Mouse (Mus musculus): ENCODE results near the gene Ceacam19. TPM values are rescaled to one million over a fixed set of nuclear protein-coding genes. Genes with fewer than 3 reads are reported as not detected.

The Ceacam19 gene
- polyA plus RNA-seq, 1 experiment from 2014 or later = not detected

DNA sequence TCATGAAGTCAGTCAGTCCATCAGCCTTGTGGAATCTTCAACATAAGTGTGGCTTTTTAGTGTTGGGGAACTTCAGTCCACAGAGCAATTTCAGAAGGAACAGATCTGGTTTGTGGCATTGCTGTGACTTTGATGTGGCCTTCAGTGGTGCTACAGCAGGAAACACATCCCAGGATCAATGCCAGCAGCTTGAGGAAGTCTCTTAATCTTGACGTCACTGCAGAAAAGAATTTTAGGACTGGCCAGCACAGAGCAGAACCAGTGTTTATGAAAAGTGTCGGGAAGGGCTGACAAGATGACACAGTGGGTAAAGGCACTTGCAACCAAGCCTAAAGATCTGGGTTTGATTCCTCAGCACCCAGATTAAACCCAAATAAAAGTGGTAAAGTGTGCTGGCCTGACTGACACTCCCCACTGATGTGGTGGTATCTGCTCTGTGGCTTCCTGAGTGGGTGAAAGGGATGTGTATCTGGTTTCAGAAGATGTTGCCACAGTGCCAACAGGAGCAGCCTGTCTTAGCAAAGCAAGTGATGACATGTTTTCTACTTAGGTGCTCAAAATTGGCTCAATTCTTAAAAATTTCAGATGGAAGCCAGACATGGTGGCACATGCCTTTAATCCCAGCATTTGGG lies 39.2 kb upstream of the Ceacam19 start:
- Histone ChIP-seq H3K4me2 (ENCODE audit: low read depth, low read length, severe bottlenecking) (no peak overlapping the region), H3K27me3 (ENCODE audit: control insufficient read depth, insufficient read depth, low read length) (no peaks in the 10 kb centered on the region), H3K4me1 (replicated peaks; ENCODE audit: control insufficient read depth, insufficient read depth, low read length) (no peaks in the 10 kb centered on the region), H3K36me3 (ENCODE audit: control insufficient read depth, insufficient read depth, low read length) (no peaks in the 10 kb centered on the region), H3K27ac (ENCODE audit: low read depth, low read length) (no peak overlapping the region), H3K9ac (ENCODE audit: low read length) (no peak overlapping the region), H3K9me3 (ENCODE audit: control insufficient read depth, low read length) (no peaks in the 10 kb centered on the region), H3K4me3 (ENCODE audit: low read depth, low read length) (no peak overlapping the region)
- WGBS = 77% methylated on average over 2 of the region's 2 CpGs
- ATAC-seq (replicated peaks; ENCODE audit: low FRiP score) (no peak), DNase-seq (ENCODE audit: low spot score) (no peak)

DNA sequence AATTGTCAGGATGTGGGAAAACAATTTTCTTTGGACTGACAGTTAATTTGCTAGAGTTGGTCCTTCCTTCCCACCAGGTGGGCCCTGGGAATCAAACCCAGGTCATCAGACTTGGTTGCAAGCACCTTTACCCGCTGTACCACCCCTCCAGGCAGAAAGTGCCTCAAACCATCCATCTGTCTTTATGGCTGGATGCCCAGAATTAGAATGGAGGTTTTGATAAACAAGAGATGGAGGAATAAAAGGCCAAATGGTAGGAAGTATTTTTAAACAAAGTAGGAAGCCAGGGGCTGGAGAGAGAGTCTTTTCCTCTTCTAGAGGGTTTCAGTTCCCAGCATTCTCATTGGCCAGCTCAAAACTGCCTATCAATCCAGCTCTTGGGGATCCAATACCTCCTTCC lies 37.6 kb upstream of the Ceacam19 start:
- no peaks in the 10 kb centered on the region for H3K36me3 ChIP-seq (ENCODE audit: control insufficient read depth, insufficient read depth, low read length)
- H3K4me1 ChIP-seq (replicated peaks; ENCODE audit: control insufficient read depth, insufficient read depth, low read length) = no peaks in the 10 kb centered on the region
- H3K9ac ChIP-seq (ENCODE audit: low read length) = no peak overlapping the region
- no peaks in the 10 kb centered on the region for H3K9me3 ChIP-seq (ENCODE audit: control insufficient read depth, low read length)
- H3K4me2 ChIP-seq (ENCODE audit: low read depth, low read length, severe bottlenecking) = no peak overlapping the region
- DNase-seq (ENCODE audit: low spot score) (no peak), ATAC-seq (replicated peaks; ENCODE audit: low FRiP score) (no peak)
- H3K4me3 ChIP-seq (ENCODE audit: low read depth, low read length) = no peak overlapping the region
- no peaks in the 10 kb centered on the region for H3K27me3 ChIP-seq (ENCODE audit: control insufficient read depth, insufficient read depth, low read length)
- no peak overlapping the region for H3K27ac ChIP-seq (ENCODE audit: low read depth, low read length)
- 75% methylated on average over 1 of the region's 1 CpGs for WGBS

DNA sequence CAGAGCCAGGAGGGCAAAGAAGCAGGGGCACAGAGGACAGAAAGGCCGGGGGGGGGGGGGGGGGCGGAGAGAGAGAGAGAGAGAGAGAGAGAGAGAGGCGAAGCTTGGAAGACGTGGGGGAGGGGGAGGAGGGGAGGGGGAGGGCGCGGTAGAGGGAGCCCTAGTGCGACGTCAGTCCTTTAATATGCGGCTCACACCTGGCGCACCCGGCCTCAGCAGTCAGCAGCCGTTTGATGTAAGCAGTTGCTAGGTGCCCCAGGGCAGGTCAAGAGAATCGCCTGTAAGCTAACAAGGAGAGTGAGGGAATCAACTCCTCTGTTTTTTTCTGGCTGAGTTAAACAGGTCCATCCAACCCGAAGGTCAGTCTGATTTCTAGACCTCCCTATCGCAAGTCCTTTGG lies 36.0 kb upstream of the Ceacam19 start:
- Histone ChIP-seq H3K9ac (ENCODE audit: low read length) (no peak overlapping the region), H3K27me3 (ENCODE audit: control insufficient read depth, insufficient read depth, low read length) (no peaks in the 10 kb centered on the region), H3K27ac (ENCODE audit: low read depth, low read length) (no peak overlapping the region), H3K4me3 (ENCODE audit: low read depth, low read length) (no peak overlapping the region), H3K4me1 (replicated peaks; ENCODE audit: control insufficient read depth, insufficient read depth, low read length) (no peaks in the 10 kb centered on the region), H3K4me2 (ENCODE audit: low read depth, low read length, severe bottlenecking) (no peak overlapping the region), H3K36me3 (ENCODE audit: control insufficient read depth, insufficient read depth, low read length) (no peaks in the 10 kb centered on the region), H3K9me3 (ENCODE audit: control insufficient read depth, low read length) (no peaks in the 10 kb centered on the region)
- 10% methylated on average over 10 of the region's 15 CpGs for WGBS
- ATAC-seq (replicated peaks; ENCODE audit: low FRiP score) = no peak
- DNase-seq (ENCODE audit: low spot score) = peak; percentile 56

DNA sequence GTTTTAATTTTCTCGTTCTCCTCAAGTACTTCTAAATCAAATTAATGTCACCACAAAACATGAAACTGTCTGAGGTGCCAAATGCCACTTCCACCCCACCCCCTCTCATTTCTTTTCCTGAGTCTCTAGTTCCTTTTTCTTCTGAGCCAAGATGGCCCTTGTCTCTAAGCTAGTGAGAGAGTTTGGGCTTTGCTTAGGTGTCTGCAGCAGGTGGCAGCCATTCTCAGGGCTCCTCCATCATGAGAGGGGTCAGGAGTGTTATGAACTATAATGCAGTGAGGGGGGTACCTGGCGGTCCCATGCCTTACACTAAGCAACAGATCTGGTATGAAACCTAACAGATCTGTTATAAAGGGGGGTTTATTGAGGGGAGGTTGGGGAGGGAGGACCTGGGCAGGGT lies 35.6 kb upstream of the Ceacam19 start:
- no peak for ATAC-seq (replicated peaks; ENCODE audit: low FRiP score)

DNA sequence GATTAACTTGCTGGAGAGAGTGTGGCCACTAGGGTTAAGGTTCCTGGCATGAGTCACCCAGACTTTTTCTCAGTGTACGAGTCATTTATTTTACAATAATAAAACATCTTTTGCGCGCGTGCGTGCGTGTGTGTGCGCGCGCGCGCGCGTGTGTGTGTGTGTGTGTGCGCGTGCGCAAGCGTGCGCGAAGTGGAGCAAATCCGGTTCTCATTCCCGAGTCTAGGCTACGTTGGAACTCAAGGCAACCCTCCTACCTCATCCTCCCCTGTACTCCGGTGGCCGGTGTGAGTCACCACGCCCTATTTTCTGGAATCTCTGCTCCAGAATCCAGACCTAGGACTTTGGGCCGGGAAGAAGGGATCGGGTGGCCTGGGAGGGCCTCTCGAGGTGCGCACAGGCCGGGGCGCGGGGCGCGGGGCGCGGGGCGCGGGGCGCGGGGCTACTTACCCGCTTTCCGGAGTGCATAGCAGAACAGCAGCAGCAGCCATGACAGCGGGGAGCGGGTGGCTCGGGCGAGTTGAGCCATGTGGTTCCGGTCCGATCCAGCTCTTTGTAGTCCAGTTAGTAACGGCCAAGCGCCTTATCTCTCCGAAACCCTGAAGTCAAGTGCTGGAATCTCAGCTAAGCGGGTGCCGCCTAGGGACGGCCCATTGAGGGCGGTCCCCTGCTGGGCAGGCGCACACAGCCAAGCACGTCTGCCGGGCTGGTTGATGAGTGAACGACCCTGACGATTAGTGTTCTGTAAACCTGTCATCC lies 32.9 kb upstream of the Ceacam19 start, which contains the start of gene Pvr:
Pvr (minus strand) TSS at position 655 of the 756 bp plus-strand sequence.
- no peaks in the 10 kb centered on the region for H3K27me3 ChIP-seq (ENCODE audit: control insufficient read depth, insufficient read depth, low read length)
- peak within 1 kb of the TSS; percentile 68 for H3K9ac ChIP-seq (ENCODE audit: low read length)
- peak within 1 kb of the TSS; percentile 52 for H3K4me3 ChIP-seq (ENCODE audit: low read depth, low read length)
- WGBS = under 1% methylated on average over 60 of the region's 60 CpGs
- DNase-seq (ENCODE audit: low spot score) = peak; percentile 78
- no peaks in the 10 kb centered on the region for H3K9me3 ChIP-seq (ENCODE audit: control insufficient read depth, low read length)
- ATAC-seq (replicated peaks; ENCODE audit: low FRiP score) = peak; percentile 81
- no peak within 1 kb of the TSS for H3K27ac ChIP-seq (ENCODE audit: low read depth, low read length)
- peak within 1 kb of the TSS; percentile 61 for H3K4me2 ChIP-seq (ENCODE audit: low read depth, low read length, severe bottlenecking)
- H3K36me3 ChIP-seq (ENCODE audit: control insufficient read depth, insufficient read depth, low read length) = no peaks in the 10 kb centered on the region
- no peaks in the 10 kb centered on the region for H3K4me1 ChIP-seq (replicated peaks; ENCODE audit: control insufficient read depth, insufficient read depth, low read length)

More for the DNA sequence above, 35.6 kb upstream of the Ceacam19 start:
- no peak for DNase-seq (ENCODE audit: low spot score)
- H3K27me3 ChIP-seq (ENCODE audit: control insufficient read depth, insufficient read depth, low read length) = no peaks in the 10 kb centered on the region
- no peak overlapping the region for H3K4me2 ChIP-seq (ENCODE audit: low read depth, low read length, severe bottlenecking)
- no peaks in the 10 kb centered on the region for H3K4me1 ChIP-seq (replicated peaks; ENCODE audit: control insufficient read depth, insufficient read depth, low read length)
- H3K27ac ChIP-seq (ENCODE audit: low read depth, low read length) = no peak overlapping the region
- H3K36me3 ChIP-seq (ENCODE audit: control insufficient read depth, insufficient read depth, low read length) = no peaks in the 10 kb centered on the region
- 45% methylated on average over 2 of the region's 2 CpGs for WGBS
- H3K9ac ChIP-seq (ENCODE audit: low read length) = no peak overlapping the region
- no peaks in the 10 kb centered on the region for H3K9me3 ChIP-seq (ENCODE audit: control insufficient read depth, low read length)
- H3K4me3 ChIP-seq (ENCODE audit: low read depth, low read length) = no peak overlapping the region

DNA sequence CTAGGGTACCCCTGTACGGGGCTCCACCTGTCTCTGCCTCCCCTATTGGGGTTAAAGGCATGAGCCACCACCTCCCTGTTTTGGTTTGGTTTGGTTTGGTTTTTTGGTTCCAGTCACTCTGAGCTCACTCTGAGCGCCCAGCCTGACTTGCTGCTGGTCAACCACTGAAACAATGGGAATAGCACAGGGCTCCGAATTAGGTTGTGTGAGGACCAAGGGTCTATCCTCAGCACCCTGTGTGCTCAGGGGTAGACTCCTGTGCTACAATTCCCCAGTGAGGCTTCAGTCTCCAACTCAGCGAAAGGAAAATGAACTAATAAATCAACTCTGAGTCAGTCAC lies 32.4 kb upstream of the Ceacam19 start:
- WGBS = 39% methylated on average over 4 of the region's 4 CpGs
- Histone ChIP-seq H3K9ac (ENCODE audit: low read length) (peak overlapping the region; percentile 68; the same call in 1 of the 2 replicates), H3K9me3 (ENCODE audit: control insufficient read depth, low read length) (no peaks in the 10 kb centered on the region), H3K27me3 (ENCODE audit: control insufficient read depth, insufficient read depth, low read length) (no peaks in the 10 kb centered on the region), H3K4me2 (ENCODE audit: low read depth, low read length, severe bottlenecking) (peak overlapping the region; percentile 61), H3K4me1 (replicated peaks; ENCODE audit: control insufficient read depth, insufficient read depth, low read length) (no peaks in the 10 kb centered on the region), H3K4me3 (ENCODE audit: low read depth, low read length) (peak overlapping the region; percentile 52), H3K27ac (ENCODE audit: low read depth, low read length) (no peak overlapping the region), H3K36me3 (ENCODE audit: control insufficient read depth, insufficient read depth, low read length) (no peaks in the 10 kb centered on the region)
- DNase-seq (ENCODE audit: low spot score) (no peak), ATAC-seq (replicated peaks; ENCODE audit: low FRiP score) (peak; percentile 42)

DNA sequence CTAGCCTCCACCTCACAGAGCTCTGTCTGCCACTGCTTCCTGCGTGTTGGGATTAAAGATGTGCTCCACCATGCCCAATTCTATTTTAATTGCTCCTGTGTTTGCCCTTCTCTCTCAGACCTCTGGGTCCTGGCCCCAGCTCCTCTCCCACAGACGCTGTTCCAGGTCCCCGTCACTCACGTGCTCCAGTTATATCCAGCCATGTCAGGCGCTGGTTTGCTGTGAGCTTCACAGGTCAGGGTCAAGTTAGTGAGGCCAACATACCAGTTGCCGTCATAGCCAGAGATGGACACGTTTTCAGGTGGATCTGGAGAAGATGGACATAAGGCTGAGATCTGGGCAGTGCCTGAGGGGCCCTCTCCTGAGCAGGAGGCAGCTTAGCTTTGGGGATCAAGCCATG lies 26.8 kb upstream of the Ceacam19 start:
- H3K27me3 ChIP-seq (ENCODE audit: control insufficient read depth, insufficient read depth, low read length) = no peaks in the 10 kb centered on the region
- WGBS = 90% methylated on average over 7 of the region's 7 CpGs
- no peak overlapping the region for H3K27ac ChIP-seq (ENCODE audit: low read depth, low read length)
- no peaks in the 10 kb centered on the region for H3K36me3 ChIP-seq (ENCODE audit: control insufficient read depth, insufficient read depth, low read length)
- no peaks in the 10 kb centered on the region for H3K4me1 ChIP-seq (replicated peaks; ENCODE audit: control insufficient read depth, insufficient read depth, low read length)
- H3K4me2 ChIP-seq (ENCODE audit: low read depth, low read length, severe bottlenecking) = no peak overlapping the region
- ATAC-seq (replicated peaks; ENCODE audit: low FRiP score) (no peak), DNase-seq (ENCODE audit: low spot score) (no peak)
- H3K9ac ChIP-seq (ENCODE audit: low read length) = no peak overlapping the region
- no peaks in the 10 kb centered on the region for H3K9me3 ChIP-seq (ENCODE audit: control insufficient read depth, low read length)
- no peak overlapping the region for H3K4me3 ChIP-seq (ENCODE audit: low read depth, low read length)

DNA sequence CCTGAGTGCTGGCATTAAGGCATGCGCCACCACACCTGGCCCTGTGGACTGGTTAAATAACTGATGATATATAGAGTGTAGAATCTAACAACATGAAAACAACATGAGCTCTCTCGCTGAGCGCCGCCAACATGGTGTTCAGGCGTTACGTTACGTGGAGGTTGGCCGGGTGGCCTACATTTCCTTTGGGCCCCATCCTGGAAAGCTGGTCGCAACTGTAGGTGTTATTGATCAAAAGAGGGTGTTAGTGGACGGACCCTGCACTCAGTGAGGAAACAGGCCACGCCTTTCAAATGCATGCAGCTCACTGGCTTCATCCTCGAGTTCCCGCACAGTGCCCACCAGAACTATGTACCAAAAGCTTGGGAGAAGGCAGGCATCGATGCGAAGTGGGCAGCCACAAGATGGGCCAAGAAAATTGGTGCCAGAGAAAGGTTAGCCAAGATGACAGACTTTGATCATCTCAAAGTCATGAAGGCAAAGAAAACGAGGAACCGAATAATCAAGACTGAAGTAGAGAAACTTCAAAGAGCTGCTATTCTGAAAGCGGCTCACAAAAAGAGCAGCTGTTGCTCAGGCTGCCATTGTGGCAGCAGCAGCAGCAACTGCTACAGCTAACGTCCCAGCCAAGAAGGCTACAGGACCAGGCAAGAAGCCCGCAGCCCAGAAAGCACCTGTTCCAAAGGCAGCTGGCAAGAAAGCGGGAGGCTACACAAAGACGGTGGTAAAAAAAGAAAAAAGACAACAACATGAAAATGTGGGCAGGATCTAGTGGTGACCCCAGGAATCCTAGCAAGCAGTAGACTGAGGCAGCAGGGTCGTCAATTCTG lies 24.1 kb upstream of the Ceacam19 start:
- 88% methylated on average over 23 of the region's 23 CpGs for WGBS
- Histone ChIP-seq H3K4me3 (ENCODE audit: low read depth, low read length) (no peak overlapping the region), H3K27me3 (ENCODE audit: control insufficient read depth, insufficient read depth, low read length) (no peaks in the 10 kb centered on the region), H3K9ac (ENCODE audit: low read length) (no peak overlapping the region), H3K4me2 (ENCODE audit: low read depth, low read length, severe bottlenecking) (no peak overlapping the region), H3K4me1 (replicated peaks; ENCODE audit: control insufficient read depth, insufficient read depth, low read length) (no peaks in the 10 kb centered on the region), H3K9me3 (ENCODE audit: control insufficient read depth, low read length) (no peaks in the 10 kb centered on the region), H3K27ac (ENCODE audit: low read depth, low read length) (no peak overlapping the region), H3K36me3 (ENCODE audit: control insufficient read depth, insufficient read depth, low read length) (no peaks in the 10 kb centered on the region)
- ATAC-seq (replicated peaks; ENCODE audit: low FRiP score) (no peak), DNase-seq (ENCODE audit: low spot score) (no peak)
